In the genomic region with DNA sequence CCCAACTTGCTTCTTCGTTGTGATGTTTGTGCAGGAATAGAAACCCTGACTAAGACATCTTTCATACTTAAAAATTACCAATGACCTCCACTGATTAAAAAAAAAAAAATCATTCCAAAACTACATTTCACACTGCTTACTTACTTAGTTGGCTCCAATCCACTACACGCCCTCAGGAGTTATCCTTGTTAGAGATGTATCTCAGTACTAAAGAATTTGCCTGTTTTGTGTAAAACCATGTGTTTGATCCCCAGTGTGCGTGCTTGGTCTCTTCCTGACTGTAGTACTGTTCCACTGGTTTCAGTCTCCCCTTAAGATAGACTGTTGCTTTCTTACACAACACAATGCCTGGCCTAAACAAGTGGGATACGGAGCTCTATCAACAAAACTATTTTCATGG, we compare ENCODE assay signal across 22 mouse cellular contexts.
DNase-seq lines count a peak whose midpoint lies in the region; ATAC-seq and TF ChIP-seq lines count a peak whose summit lies in the region.
"Had no signal": no experiment of that assay in that cellular context is flagged by ENCODE, and none has a peak within 500 bp of the region (broad histone marks: within the 10 kb centered on the region; RNA-seq: fewer than 3 reads in every experiment).

No protein-coding gene starts in this region.

- in situ Hi-C loops in Patski (cut with MboI; ENCODE audit: low pct_unique_long_range_greater_than_20kb), result no loop called here

- H3K4me2 ChIP-seq in kidney, embryonic 15.5 days, result no peak overlapping the region
- H3K4me2 ChIP-seq in intestine, embryonic 15.5 days (replicated peaks), result no peak overlapping the region
- H3K4me2 ChIP-seq: embryonic facial prominence, embryonic 13.5 days; forebrain, embryonic 13.5 days; hindbrain, embryonic 12.5 days; hindbrain, embryonic 15.5 days had no signal

- no peak overlapping the region for H3K4me3 ChIP-seq in kidney, embryonic 15.5 days (replicated peaks)
- no peak overlapping the region for H3K4me3 ChIP-seq in intestine, embryonic 15.5 days (replicated peaks)
- H3K4me3 ChIP-seq: embryonic facial prominence, embryonic 13.5 days; forebrain, embryonic 10.5 days; forebrain, embryonic 13.5 days; heart, adult 2 months; heart, embryonic 10.5 days; hindbrain, embryonic 12.5 days; hindbrain, embryonic 15.5 days had no signal

- CTCF ChIA-PET in Patski (lab: Charles Lee), result no interaction called here

- DNase-seq in frontal cortex, postnatal 36 days (ENCODE audit: low spot score in 2 of 2), result no peak
- DNase-seq in kidney, adult 11 months, result no peak
- DNase-seq in 3T3-L1 (ENCODE audit: low read depth, low spot score) (peak; percentile 60), Patski (ENCODE audit: low read depth, low spot score) (no peak)
- DNase-seq: adrenal gland, postnatal 10 days; cerebellum, adult 11 months; cerebellum, adult 2 months; cerebellum, adult 9-11 months; cerebellum, postnatal 25 days; gastrocnemius, postnatal 25 days; heart, adult 2 months had no signal

- H3K27ac ChIP-seq in kidney, embryonic 15.5 days, result 0 out of 2 replicates have a peak overlapping the region, but pooled peaks have one; percentile 45
- no peak overlapping the region for H3K27ac ChIP-seq in intestine, embryonic 15.5 days
- H3K27ac ChIP-seq: embryonic facial prominence, embryonic 13.5 days; forebrain, embryonic 10.5 days; forebrain, embryonic 13.5 days; heart, adult 2 months; heart, embryonic 10.5 days; hindbrain, embryonic 12.5 days; hindbrain, embryonic 15.5 days had no signal

- ATAC-seq in frontal cortex, adult (ENCODE audit: low TSS enrichment), result peak; percentile 44; the same call in 1 of the 2 replicates
- ATAC-seq in kidney, embryonic 15.5 days (replicated peaks; ENCODE audit: low FRiP score), result no peak
- ATAC-seq in Patski, result peak; percentile 67
- ATAC-seq in intestine, embryonic 15.5 days, result no peak
- ATAC-seq: CD4-positive, CD25-positive, alpha-beta regulatory T cell, adult 4 months; forebrain, embryonic 13.5 days; forebrain, embryonic 16.5 days had no signal

- POLR2A ChIA-PET in Patski (lab: Charles Lee), result no interaction called here

- 72% methylated on average over 4 of the region's 4 CpGs for WGBS in kidney, embryonic 15.5 days
- WGBS in intestine, embryonic 15.5 days, result 84% methylated on average over 4 of the region's 4 CpGs

- no peak for TF ChIP-seq CTCF in Patski (IDR thresholded peaks at IDR 0.05)

- no peak overlapping the region for H3K9ac ChIP-seq in kidney, embryonic 15.5 days
- H3K9ac ChIP-seq in intestine, embryonic 15.5 days, result no peak overlapping the region
- H3K9ac ChIP-seq: embryonic facial prominence, embryonic 13.5 days; forebrain, embryonic 13.5 days; hindbrain, embryonic 12.5 days; hindbrain, embryonic 15.5 days had no signal

- peaks cover 6% of the 10 kb centered on the region; the same call in 1 of the 2 replicates for H3K36me3 ChIP-seq in kidney, embryonic 15.5 days
- no peaks in the 10 kb centered on the region for H3K36me3 ChIP-seq in intestine, embryonic 15.5 days

- no peaks in the 10 kb centered on the region for H3K27me3 ChIP-seq in kidney, embryonic 15.5 days
- no peaks in the 10 kb centered on the region for H3K27me3 ChIP-seq in Patski
- no peaks in the 10 kb centered on the region for H3K27me3 ChIP-seq in intestine, embryonic 15.5 days (replicated peaks)
- H3K27me3 ChIP-seq: embryonic facial prominence, embryonic 13.5 days; forebrain, embryonic 13.5 days; hindbrain, embryonic 12.5 days; hindbrain, embryonic 15.5 days had no signal

- no peaks in the 10 kb centered on the region for H3K9me3 ChIP-seq in kidney, embryonic 15.5 days (replicated peaks)
- H3K9me3 ChIP-seq in intestine, embryonic 15.5 days, result no peaks in the 10 kb centered on the region
- H3K9me3 ChIP-seq: embryonic facial prominence, embryonic 13.5 days; forebrain, embryonic 10.5 days; forebrain, embryonic 13.5 days; heart, embryonic 10.5 days; hindbrain, embryonic 12.5 days; hindbrain, embryonic 15.5 days had no signal

- H3K4me1 ChIP-seq in kidney, embryonic 15.5 days, result 0 out of 2 replicates have a peak, but pooled peaks cover 7% of the 10 kb centered on the region
- H3K4me1 ChIP-seq in intestine, embryonic 15.5 days (replicated peaks), result no peaks in the 10 kb centered on the region
- H3K4me1 ChIP-seq: embryonic facial prominence, embryonic 13.5 days; forebrain, embryonic 10.5 days; forebrain, embryonic 13.5 days; heart, embryonic 10.5 days; hindbrain, embryonic 12.5 days; hindbrain, embryonic 15.5 days had no signal

Comparison
In these comparisons a context has a peak if more than half of its experiments do, and no peak if none do; other contexts are left out.
1. ATAC-seq: peak in frontal cortex, adult (single experiment) and Patski (single experiment); none in kidney, embryonic 15.5 days (single experiment) and intestine, embryonic 15.5 days (single experiment).